In genomic region chr5:53346756-53347155, GRCm38 (mm10) we compare ENCODE assay signal across 15 mouse cellular contexts.
DNase-seq lines count a peak whose midpoint lies in the region; ATAC-seq and TF ChIP-seq lines count a peak whose summit lies in the region.
"Had no signal": no experiment of that assay in that cellular context is flagged by ENCODE, and none has a peak within 500 bp of the region (broad histone marks: within the 10 kb centered on the region; RNA-seq: fewer than 3 reads in every experiment).

No protein-coding gene starts in this region.

- H3K27me3 ChIP-seq in forebrain, embryonic 10.5 days (ENCODE audit: poor library complexity, severe bottlenecking) = no peaks in the 10 kb centered on the region
- no peaks in the 10 kb centered on the region for H3K27me3 ChIP-seq in forebrain, embryonic 13.5 days
- no peaks in the 10 kb centered on the region; the same call in 1 of the 2 replicates for H3K27me3 ChIP-seq in limb, embryonic 15.5 days
- no peaks in the 10 kb centered on the region for H3K27me3 ChIP-seq in limb, embryonic 10.5 days (ENCODE audit: low read depth, poor library complexity, severe bottlenecking)
- no peaks in the 10 kb centered on the region for H3K27me3 ChIP-seq in kidney, embryonic 14.5 days (ENCODE audit: control insufficient read depth, insufficient read depth, low read length)
- H3K27me3 ChIP-seq: midbrain, embryonic 13.5 days had no signal

- 72% methylated on average over 8 of the region's 8 CpGs for WGBS in forebrain, embryonic 10.5 days
- 68% methylated on average over 8 of the region's 8 CpGs for WGBS in forebrain, embryonic 13.5 days
- 45% methylated on average over 8 of the region's 8 CpGs for WGBS in limb, embryonic 15.5 days
- WGBS in limb, embryonic 10.5 days = 66% methylated on average over 8 of the region's 8 CpGs
- WGBS in lung, adult 2 months = 29% methylated on average over 8 of the region's 8 CpGs
- 46% methylated on average over 8 of the region's 8 CpGs for WGBS in kidney, embryonic 14.5 days

- no peak for ATAC-seq in forebrain, embryonic 13.5 days
- 0 out of 2 replicates have a peak, but pooled peaks have one; percentile 11 for ATAC-seq in limb, embryonic 15.5 days (ENCODE audit: insufficient number of reproducible peaks, low FRiP score, low TSS enrichment, low read depth)
- ATAC-seq in kidney, embryonic 14.5 days (ENCODE audit: low FRiP score, low TSS enrichment) = no peak
- ATAC-seq: intestine, embryonic 16.5 days; midbrain, embryonic 13.5 days had no signal

- TF ChIP-seq CTCF in lung, adult 2 months (IDR thresholded peaks at IDR 0.05; ENCODE audit: insufficient read depth, low read length) = no peak

- no peak overlapping the region for H3K9ac ChIP-seq in forebrain, embryonic 13.5 days
- no peak overlapping the region for H3K9ac ChIP-seq in limb, embryonic 15.5 days
- H3K9ac ChIP-seq in kidney, embryonic 14.5 days (ENCODE audit: low read depth, low read length) = no peak overlapping the region
- H3K9ac ChIP-seq: embryonic facial prominence, embryonic 13.5 days; midbrain, embryonic 13.5 days had no signal

- H3K4me3 ChIP-seq in forebrain, embryonic 10.5 days = no peak overlapping the region
- H3K4me3 ChIP-seq in forebrain, embryonic 13.5 days = no peak overlapping the region
- no peak overlapping the region for H3K4me3 ChIP-seq in limb, embryonic 15.5 days
- no peak overlapping the region for H3K4me3 ChIP-seq in limb, embryonic 10.5 days
- H3K4me3 ChIP-seq in lung, adult 2 months (replicated peaks; ENCODE audit: extremely low read depth, low read depth, low read length) = no peak overlapping the region
- H3K4me3 ChIP-seq in kidney, embryonic 14.5 days (ENCODE audit: low read length) = no peak overlapping the region
- H3K4me3 ChIP-seq: embryonic facial prominence, embryonic 13.5 days; heart, embryonic 10.5 days; midbrain, embryonic 13.5 days had no signal

- no peaks in the 10 kb centered on the region for H3K36me3 ChIP-seq in forebrain, embryonic 10.5 days (replicated peaks)
- no peaks in the 10 kb centered on the region for H3K36me3 ChIP-seq in forebrain, embryonic 13.5 days (ENCODE audit: poor library complexity, severe bottlenecking)
- H3K36me3 ChIP-seq in limb, embryonic 15.5 days = no peaks in the 10 kb centered on the region
- no peaks in the 10 kb centered on the region for H3K36me3 ChIP-seq in limb, embryonic 10.5 days
- no peaks in the 10 kb centered on the region for H3K36me3 ChIP-seq in kidney, embryonic 14.5 days (ENCODE audit: control insufficient read depth, insufficient read depth, low read length)
- H3K36me3 ChIP-seq: embryonic facial prominence, embryonic 13.5 days; heart, embryonic 10.5 days; midbrain, embryonic 13.5 days had no signal

- H3K4me1 ChIP-seq in forebrain, embryonic 10.5 days = peaks cover 20% of the 10 kb centered on the region
- H3K4me1 ChIP-seq in forebrain, embryonic 13.5 days = no peaks in the 10 kb centered on the region
- peaks cover 11% of the 10 kb centered on the region; the same call in 1 of the 2 replicates for H3K4me1 ChIP-seq in limb, embryonic 15.5 days
- peaks cover 5% of the 10 kb centered on the region; the same call in 1 of the 2 replicates for H3K4me1 ChIP-seq in limb, embryonic 10.5 days
- H3K4me1 ChIP-seq in lung, adult 2 months (ENCODE audit: control insufficient read depth, insufficient read depth, low read length) = no peaks in the 10 kb centered on the region; the same call in 1 of the 2 replicates
- 0 out of 2 replicates have a peak, but pooled peaks cover 3% of the 10 kb centered on the region for H3K4me1 ChIP-seq in kidney, embryonic 14.5 days (ENCODE audit: control insufficient read depth, insufficient read depth, low read length)
- H3K4me1 ChIP-seq: heart, embryonic 10.5 days; midbrain, embryonic 13.5 days had no signal

- no peak for DNase-seq in forebrain, embryonic 10.5 days (ENCODE audit: extremely low spot score, low spot score)
- DNase-seq in limb, embryonic 10.5 days (ENCODE audit: low spot score) = no peak
- peak; percentile 25 for DNase-seq in lung, adult 2 months
- peak; percentile 27 for DNase-seq in skeletal muscle tissue, adult 2 months (ENCODE audit: low read depth, low spot score)
- no peak for DNase-seq in frontal cortex, postnatal 25 days (ENCODE audit: low spot score in 2 of 2)
- DNase-seq: kidney, postnatal 14 days; right cerebral cortex, postnatal 4 days had no signal

- H3K9me3 ChIP-seq in forebrain, embryonic 10.5 days = no peaks in the 10 kb centered on the region
- no peaks in the 10 kb centered on the region for H3K9me3 ChIP-seq in forebrain, embryonic 13.5 days (replicated peaks)
- H3K9me3 ChIP-seq in limb, embryonic 15.5 days = no peaks in the 10 kb centered on the region; the same call in 1 of the 2 replicates
- no peaks in the 10 kb centered on the region for H3K9me3 ChIP-seq in limb, embryonic 10.5 days (replicated peaks)
- no peaks in the 10 kb centered on the region for H3K9me3 ChIP-seq in kidney, embryonic 14.5 days (ENCODE audit: control insufficient read depth, low read length)
- H3K9me3 ChIP-seq: embryonic facial prominence, embryonic 13.5 days; heart, embryonic 10.5 days; midbrain, embryonic 13.5 days had no signal

- TF ChIP-seq POLR2A in lung, adult 2 months (IDR thresholded peaks at IDR 0.05; ENCODE audit: borderline replicate concordance, extremely low read depth, low read depth, low read length) = no peak

- H3K27ac ChIP-seq in forebrain, embryonic 10.5 days = 0 out of 2 replicates have a peak overlapping the region, but pooled peaks have one; percentile 48
- H3K27ac ChIP-seq in forebrain, embryonic 13.5 days = no peak overlapping the region
- H3K27ac ChIP-seq in limb, embryonic 15.5 days = 0 out of 2 replicates have a peak overlapping the region, but pooled peaks have one; percentile 18
- no peak overlapping the region for H3K27ac ChIP-seq in limb, embryonic 10.5 days
- no peak overlapping the region for H3K27ac ChIP-seq in kidney, embryonic 14.5 days (ENCODE audit: low read depth, low read length)
- H3K27ac ChIP-seq: embryonic facial prominence, embryonic 13.5 days; heart, embryonic 10.5 days; macrophage; midbrain, embryonic 13.5 days had no signal

- no peak overlapping the region for H3K4me2 ChIP-seq in forebrain, embryonic 13.5 days
- H3K4me2 ChIP-seq in limb, embryonic 15.5 days = no peak overlapping the region
- no peak overlapping the region for H3K4me2 ChIP-seq in kidney, embryonic 14.5 days (replicated peaks; ENCODE audit: low read depth, low read length)
- H3K4me2 ChIP-seq: embryonic facial prominence, embryonic 13.5 days; midbrain, embryonic 13.5 days had no signal

Comparison
In these comparisons a context has a peak if more than half of its experiments do, and no peak if none do; other contexts are left out.
1. H3K27ac ChIP-seq: peak in forebrain, embryonic 10.5 days (single experiment) and limb, embryonic 15.5 days (single experiment); none in forebrain, embryonic 13.5 days (single experiment), limb, embryonic 10.5 days (single experiment) and kidney, embryonic 14.5 days (single experiment).
2. DNase-seq: peak in lung, adult 2 months (single experiment) and skeletal muscle tissue, adult 2 months (single experiment); none in forebrain, embryonic 10.5 days (single experiment), limb, embryonic 10.5 days (single experiment) and frontal cortex, postnatal 25 days (0 of 2).